Mouse (Mus musculus): Measurements from ENCODE around the gene Ebpl. TPM values are rescaled to one million over a fixed set of nuclear protein-coding genes. Genes with fewer than 3 reads are reported as not detected.
"Not testable (repeated sequence)": the region's sequence is repeated elsewhere in the genome, so short reads cannot be mapped to it uniquely, and the experiment has no call there.

The Ebpl gene
- total RNA-seq, 1 experiment from 2014 or later: 3.8 TPM

- no peak for ATAC-seq (replicated peaks in 1 of 2; ENCODE audit: insufficient read depth in 1 of 2, low FRiP score in 2 of 2, low TSS enrichment in 1 of 2, low read depth in 1 of 2, poor library complexity in 2 of 2, severe bottlenecking in 2 of 2)
These were observed 20.9 kb downstream of the Ebpl start for GRCm38 (mm10) chr14:61339381-61339780.

DNA sequence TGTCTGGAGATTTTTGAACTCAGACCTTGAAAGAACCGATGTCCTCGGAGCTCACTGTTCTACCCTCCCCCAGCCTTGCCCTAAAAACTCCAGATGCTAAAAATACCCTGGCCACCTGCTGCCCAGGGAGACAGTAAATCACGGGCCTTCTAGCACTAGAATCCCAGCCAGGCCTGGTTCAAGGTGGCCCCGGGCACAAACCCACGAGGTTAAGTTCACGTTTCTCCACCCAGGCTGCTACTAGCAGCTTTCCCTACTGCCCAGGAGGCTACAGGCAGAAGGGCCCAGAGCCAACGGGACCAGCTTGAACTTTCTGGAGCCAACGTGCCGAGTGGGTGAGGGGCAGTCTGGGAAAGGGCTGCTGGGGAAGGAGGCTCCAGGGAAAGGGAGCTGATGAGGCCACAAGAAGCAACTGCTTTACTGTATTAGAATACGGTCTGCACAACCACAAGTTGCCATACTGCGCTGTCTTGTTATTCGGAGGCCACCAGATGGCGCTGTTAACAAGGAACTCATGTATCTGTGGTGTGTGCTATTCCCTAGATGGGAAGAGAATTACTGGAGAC is 29.2 kb downstream of the Ebpl start:
- peak; percentile 80 to 86 for ATAC-seq (replicated peaks in 1 of 2; ENCODE audit: insufficient read depth in 1 of 2, low FRiP score in 2 of 2, low TSS enrichment in 1 of 2, low read depth in 1 of 2, poor library complexity in 2 of 2, severe bottlenecking in 2 of 2)

- ATAC-seq (replicated peaks in 1 of 2; ENCODE audit: insufficient read depth in 1 of 2, low FRiP score in 2 of 2, low TSS enrichment in 1 of 2, low read depth in 1 of 2, poor library complexity in 2 of 2, severe bottlenecking in 2 of 2): no peak
These were observed 29.6 kb downstream of the Ebpl start for GRCm38 (mm10) chr14:61330591-61330990.

DNA sequence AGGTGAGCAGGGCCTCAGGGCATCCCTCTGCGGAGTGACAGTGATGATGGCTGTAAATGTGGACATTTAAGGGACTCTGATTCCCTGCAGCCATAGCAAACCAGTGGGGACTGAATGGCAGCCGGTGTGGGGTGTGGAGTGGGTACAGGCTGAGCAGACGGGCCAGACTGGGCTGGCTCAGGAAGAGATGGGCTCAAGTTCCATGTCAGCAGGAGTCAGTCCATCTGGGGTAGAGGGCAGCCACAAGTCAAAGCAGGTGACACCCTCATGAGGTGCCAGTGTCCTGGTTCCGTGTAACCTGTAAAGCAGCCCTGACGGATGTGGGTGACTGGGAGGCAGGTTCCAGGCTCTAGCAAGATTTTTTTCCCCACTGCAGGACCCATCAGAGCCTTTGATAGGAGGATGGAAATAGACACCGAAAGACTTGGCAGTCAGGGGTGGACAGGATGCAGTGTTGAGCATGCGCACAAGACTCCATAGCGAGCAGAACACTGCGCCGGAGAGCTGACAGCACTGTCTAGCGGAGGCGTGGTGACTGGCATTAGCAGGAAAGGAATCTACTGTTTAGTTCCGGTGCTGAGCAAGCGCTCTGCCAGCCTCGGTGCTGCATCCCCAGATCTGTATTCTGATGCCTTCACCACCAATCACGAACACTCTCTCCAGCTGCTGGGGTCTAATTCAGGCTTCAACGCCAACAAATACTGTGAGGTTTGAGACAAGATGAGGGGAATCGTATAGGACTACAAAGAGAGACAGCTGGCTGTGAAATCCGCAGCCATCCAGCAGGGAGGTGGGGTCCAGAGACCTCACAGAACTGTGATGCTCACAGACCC is 32.4 kb downstream of the Ebpl start:
- peak; percentile 33 to 51; a peak in 1 of 4 replicates for ATAC-seq (replicated peaks in 1 of 2; ENCODE audit: insufficient read depth in 1 of 2, low FRiP score in 2 of 2, low TSS enrichment in 1 of 2, low read depth in 1 of 2, poor library complexity in 2 of 2, severe bottlenecking in 2 of 2)

GRCm38 (mm10) chr14:61327007-61327406 is 33.2 kb downstream of the Ebpl start:
- not testable (repeated sequence) for ATAC-seq (replicated peaks in 1 of 2; ENCODE audit: insufficient read depth in 1 of 2, low FRiP score in 2 of 2, low TSS enrichment in 1 of 2, low read depth in 1 of 2, poor library complexity in 2 of 2, severe bottlenecking in 2 of 2)

- no peak for ATAC-seq (replicated peaks in 1 of 2; ENCODE audit: insufficient read depth in 1 of 2, low FRiP score in 2 of 2, low TSS enrichment in 1 of 2, low read depth in 1 of 2, poor library complexity in 2 of 2, severe bottlenecking in 2 of 2)
These were observed 37.5 kb downstream of the Ebpl start for GRCm38 (mm10) chr14:61322740-61323139.

DNA sequence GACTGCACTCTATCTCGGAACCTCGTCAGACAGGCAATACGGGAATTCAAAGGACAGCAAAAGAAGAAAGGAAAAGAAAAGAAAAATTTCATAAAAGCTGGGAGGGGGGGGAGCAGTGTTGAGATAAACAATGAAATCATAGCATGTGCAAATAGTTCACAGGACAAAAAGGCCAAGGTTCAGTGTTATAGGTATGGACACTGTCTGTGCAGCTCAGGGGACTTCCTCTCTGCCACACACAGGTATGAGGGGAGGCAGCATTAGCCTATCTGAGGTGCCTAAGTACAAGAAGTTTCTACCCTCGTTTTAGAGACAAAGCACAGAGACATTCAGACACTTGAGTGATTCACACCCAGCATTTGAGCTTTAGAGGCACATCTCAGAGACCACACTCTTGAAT is 39.0 kb downstream of the Ebpl start:
- no peak for ATAC-seq (replicated peaks in 1 of 2; ENCODE audit: insufficient read depth in 1 of 2, low FRiP score in 2 of 2, low TSS enrichment in 1 of 2, low read depth in 1 of 2, poor library complexity in 2 of 2, severe bottlenecking in 2 of 2)

DNA sequence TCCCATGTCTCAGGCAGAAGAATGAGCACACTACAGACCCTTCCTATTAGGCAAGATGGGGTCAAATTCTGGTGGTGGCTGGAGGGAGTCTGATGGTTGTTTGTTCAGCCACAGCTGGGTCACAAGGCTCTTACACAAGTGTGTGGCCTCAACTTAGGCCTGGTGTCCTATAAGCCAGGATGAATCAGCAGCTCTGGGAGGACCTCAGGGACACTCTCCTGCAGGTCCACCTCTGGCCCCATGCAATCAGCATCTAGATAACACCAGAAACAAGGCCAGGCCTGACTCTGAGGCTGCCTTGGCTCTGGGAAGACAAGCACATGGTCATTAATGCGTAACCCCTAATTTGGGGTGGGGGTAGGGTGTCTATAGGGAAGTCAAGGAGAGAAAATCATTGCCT is 39.5 kb downstream of the Ebpl start:
- ATAC-seq (replicated peaks in 1 of 2; ENCODE audit: insufficient read depth in 1 of 2, low FRiP score in 2 of 2, low TSS enrichment in 1 of 2, low read depth in 1 of 2, poor library complexity in 2 of 2, severe bottlenecking in 2 of 2): peak; percentile 12 to 29; a peak in 2 of 4 replicates

GRCm38 (mm10) chr14:61316861-61317260 is 43.4 kb downstream of the Ebpl start:
- ATAC-seq (replicated peaks in 1 of 2; ENCODE audit: insufficient read depth in 1 of 2, low FRiP score in 2 of 2, low TSS enrichment in 1 of 2, low read depth in 1 of 2, poor library complexity in 2 of 2, severe bottlenecking in 2 of 2): peak; percentile 66 to 71; a peak in 2 of 4 replicates

- no peak for ATAC-seq (replicated peaks in 1 of 2; ENCODE audit: insufficient read depth in 1 of 2, low FRiP score in 2 of 2, low TSS enrichment in 1 of 2, low read depth in 1 of 2, poor library complexity in 2 of 2, severe bottlenecking in 2 of 2)
These were observed 49.3 kb downstream of the Ebpl start for GRCm38 (mm10) chr14:61310963-61311362.

- peak; percentile 22 to 37; a peak in 2 of 4 replicates for ATAC-seq (replicated peaks in 1 of 2; ENCODE audit: insufficient read depth in 1 of 2, low FRiP score in 2 of 2, low TSS enrichment in 1 of 2, low read depth in 1 of 2, poor library complexity in 2 of 2, severe bottlenecking in 2 of 2)
These were observed 50.0 kb downstream of the Ebpl start for GRCm38 (mm10) chr14:61310036-61310772.

DNA sequence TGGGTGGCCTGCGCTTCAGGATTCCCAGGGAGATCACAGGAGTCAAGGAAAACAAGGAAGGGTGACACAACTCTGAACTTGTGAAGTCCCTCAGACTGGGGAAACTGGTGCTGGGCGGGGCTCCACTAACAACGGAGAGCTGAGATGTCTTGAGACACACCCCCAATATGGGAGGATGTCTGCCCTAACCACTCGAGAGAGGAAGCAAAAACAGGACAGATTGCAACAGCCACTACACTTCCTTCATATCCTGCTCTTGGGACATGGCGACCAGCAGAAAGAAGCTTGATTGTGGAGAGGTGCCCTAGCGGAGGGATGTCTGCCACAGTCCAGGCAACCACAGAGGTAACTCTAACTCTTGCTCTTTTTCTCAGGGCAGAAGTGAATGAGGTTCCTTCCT is 50.6 kb downstream of the Ebpl start, which contains the start of gene Arl11:
Gene Arl11 (plus strand): TSS at position 161 of the 400 bp plus-strand sequence.
- peak; percentile 84 to 90 for ATAC-seq (replicated peaks in 1 of 2; ENCODE audit: insufficient read depth in 1 of 2, low FRiP score in 2 of 2, low TSS enrichment in 1 of 2, low read depth in 1 of 2, poor library complexity in 2 of 2, severe bottlenecking in 2 of 2)

GRCm38 (mm10) chr14:61303969-61304609 is 56.1 kb downstream of the Ebpl start:
- ATAC-seq (replicated peaks in 1 of 2; ENCODE audit: insufficient read depth in 1 of 2, low FRiP score in 2 of 2, low TSS enrichment in 1 of 2, low read depth in 1 of 2, poor library complexity in 2 of 2, severe bottlenecking in 2 of 2): no peak

DNA sequence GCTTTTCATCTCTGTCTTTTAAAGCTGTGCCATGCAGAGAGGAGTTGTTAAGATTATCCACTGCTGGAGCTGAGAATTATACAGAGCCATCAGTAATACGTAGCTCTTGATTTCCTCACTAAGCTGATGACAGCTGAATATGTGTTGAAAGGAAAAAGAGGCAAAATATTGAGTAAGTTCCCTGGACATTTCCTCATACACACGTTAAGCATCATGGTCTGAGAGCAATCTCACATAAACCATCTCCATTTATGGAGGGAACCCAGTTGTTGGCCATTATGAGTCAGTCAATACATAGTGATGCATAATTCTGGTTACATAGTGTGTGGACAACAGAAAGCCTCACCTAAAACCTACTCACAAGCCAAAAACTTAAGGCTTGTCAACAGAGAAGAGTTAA is 57.8 kb downstream of the Ebpl start:
- ATAC-seq (replicated peaks in 1 of 2; ENCODE audit: insufficient read depth in 1 of 2, low FRiP score in 2 of 2, low TSS enrichment in 1 of 2, low read depth in 1 of 2, poor library complexity in 2 of 2, severe bottlenecking in 2 of 2): peak in 1 of 2 experiments; percentile 26; a peak in 1 of 4 replicates

- ATAC-seq (replicated peaks in 1 of 2; ENCODE audit: insufficient read depth in 1 of 2, low FRiP score in 2 of 2, low TSS enrichment in 1 of 2, low read depth in 1 of 2, poor library complexity in 2 of 2, severe bottlenecking in 2 of 2): no peak
These were observed 58.9 kb downstream of the Ebpl start for GRCm38 (mm10) chr14:61301323-61301722.

- ATAC-seq (replicated peaks in 1 of 2; ENCODE audit: insufficient read depth in 1 of 2, low FRiP score in 2 of 2, low TSS enrichment in 1 of 2, low read depth in 1 of 2, poor library complexity in 2 of 2, severe bottlenecking in 2 of 2): no peak
These were observed 60.4 kb downstream of the Ebpl start for GRCm38 (mm10) chr14:61299810-61300209.

DNA sequence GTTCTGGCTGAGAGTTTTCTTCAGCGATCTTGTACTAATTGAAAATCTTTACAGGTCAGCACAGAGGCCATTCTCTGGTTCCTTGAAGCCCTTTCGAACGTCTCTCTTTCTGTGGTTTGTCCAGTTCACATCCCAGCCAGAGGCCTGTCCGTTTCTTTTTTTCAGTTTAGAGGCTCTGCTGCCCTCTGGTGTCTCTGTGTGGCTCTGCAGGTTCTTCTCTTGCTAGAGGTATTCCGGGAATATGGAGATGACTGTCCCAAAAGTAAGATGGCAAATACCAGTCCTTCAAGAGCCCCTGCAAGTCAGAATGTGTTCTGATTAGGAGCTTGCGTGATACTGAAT is 65.5 kb downstream of the Ebpl start:
- ATAC-seq (replicated peaks in 1 of 2; ENCODE audit: insufficient read depth in 1 of 2, low FRiP score in 2 of 2, low TSS enrichment in 1 of 2, low read depth in 1 of 2, poor library complexity in 2 of 2, severe bottlenecking in 2 of 2): peak; percentile 20 to 61; a peak in 1 of 4 replicates

Data from hematopoietic stem cell, adult 5-6 weeks (primary cell).